Mouse (Mus musculus): ENCODE data around the gene Sf3a1.

- TF ChIP-seq CTCF (IDR thresholded peaks at IDR 0.05) (no peak), EP300 (IDR thresholded peaks at IDR 0.05) (no peak)
These were observed 12.0 kb upstream of the Sf3a1 start for GRCm38 (mm10) chr11:4148120-4148519.

Data from lung, postnatal 0 days (tissue).